Mouse (Mus musculus): ENCODE results near the gene Mamstr.

Gene Mamstr

DNA sequence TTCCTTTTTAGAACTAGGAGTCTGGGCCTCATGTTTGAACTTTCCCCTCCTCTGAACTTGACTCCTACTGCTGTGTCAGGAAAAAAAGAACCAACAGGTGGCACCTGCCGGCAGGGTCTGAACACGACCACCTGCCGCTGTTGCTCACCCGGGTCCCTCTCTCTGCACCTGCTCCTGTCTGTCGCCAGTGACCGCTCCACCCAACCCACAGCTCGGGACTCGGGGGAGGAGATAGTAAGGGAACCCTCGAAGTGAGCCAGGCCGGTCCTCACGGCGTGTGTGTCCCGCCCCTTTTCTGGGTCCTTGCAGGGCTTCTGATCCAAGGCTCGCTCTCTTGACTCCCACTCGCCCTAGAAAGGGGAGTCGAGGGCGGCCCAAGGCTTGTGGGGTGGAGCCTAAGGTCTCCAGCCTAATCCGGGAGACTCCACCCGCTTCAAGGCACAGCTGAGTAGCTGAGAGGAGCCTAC is at the start of gene Mamstr:
Gene Mamstr (plus strand): TSS at position 417 of the 467 bp plus-strand sequence.
- DNase-seq, result no peak

DNA sequence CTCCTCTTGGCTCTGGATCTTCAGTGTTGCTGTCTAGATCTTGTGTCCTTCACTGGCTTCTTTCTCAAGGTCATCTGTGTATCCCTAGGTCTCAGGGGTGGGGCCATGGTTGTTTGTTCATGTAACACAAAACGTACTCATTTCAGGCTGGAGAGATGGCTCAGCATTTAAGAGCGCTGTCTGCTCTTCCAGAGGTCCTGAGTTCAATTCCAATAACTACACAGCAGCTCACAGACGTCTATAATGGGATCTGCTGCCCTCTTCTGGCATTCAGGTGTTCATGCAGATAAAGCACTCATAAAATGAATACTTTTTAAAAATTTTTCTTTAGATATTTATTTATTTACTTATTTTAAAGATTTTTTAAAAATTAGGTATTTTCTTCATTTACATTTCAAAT is 48.9 kb upstream of the Mamstr start:
- peak; percentile 38 for DNase-seq

DNA sequence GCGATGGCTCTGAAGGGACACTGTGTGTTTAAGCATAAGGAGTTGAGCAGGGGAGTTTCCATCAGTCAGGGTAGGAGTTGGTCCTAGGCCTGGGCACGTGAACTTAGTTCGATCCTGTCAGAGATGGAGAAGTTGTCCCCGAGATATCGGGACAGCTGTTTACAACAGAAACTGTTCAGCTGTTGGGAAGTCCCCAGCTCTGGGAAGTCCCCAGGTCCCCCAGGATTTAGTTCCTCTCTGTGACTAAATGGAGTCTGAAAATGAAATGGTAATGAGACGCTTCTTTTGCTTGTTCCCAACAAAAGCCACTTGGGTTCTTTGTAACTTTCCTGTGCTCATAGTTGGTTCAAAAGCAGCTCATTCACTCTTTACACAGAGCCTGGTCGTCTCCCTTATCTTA is 47.9 kb upstream of the Mamstr start:
- DNase-seq, result no peak

DNA sequence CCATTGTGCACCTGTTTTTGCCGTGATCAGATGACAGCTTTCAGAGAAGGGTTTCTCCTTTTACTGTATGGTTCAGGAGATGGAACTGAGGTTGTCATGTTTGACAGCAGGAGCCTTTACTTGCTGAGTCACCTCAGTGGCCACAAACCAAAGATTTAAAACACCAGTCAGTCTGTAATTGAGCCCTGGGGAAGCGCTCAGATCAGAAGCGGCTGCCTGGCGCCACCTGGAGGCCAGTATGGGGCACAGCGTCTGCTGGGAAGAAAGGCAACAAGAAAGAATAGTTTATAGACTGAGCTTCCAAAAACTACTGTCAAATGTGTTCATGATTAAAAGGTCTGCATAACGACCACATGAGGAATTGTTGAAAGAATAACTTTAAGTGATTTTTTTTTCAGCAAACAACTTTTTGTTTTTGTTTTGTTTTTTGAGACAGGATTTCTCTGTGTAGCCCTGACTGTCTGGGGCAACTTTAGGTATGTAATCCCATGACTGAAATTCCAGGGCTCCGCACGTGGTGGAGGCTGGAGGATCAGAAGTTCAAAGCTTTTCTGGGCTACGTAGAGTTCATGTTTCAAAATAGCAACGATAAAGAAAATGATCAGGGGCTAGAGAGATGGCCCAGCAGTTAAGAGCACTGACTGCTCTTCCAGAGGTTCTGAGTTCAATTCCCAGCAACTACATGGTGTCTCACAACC is 46.5 kb upstream of the Mamstr start:
- DNase-seq, result peak; percentile 81

DNA sequence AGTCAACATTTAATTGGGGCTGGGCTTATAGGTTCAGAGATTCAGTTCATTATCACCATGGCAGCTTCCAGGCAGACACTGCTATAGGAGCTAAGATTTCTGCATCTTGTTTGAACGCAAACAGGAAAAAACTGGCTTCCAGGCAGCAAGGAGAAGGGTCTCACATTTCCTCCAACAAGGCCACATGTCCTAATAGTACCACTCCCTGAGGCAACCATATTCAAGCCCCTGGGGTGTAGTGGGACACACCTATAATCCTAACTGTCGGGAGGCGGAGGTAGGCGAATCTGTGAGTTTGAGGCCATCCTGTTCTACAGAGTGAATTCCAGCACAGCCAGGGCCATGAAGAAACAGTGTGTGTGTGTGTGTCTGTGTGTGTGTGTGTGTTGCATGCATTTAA is 44.6 kb upstream of the Mamstr start:
- DNase-seq, result no peak

DNA sequence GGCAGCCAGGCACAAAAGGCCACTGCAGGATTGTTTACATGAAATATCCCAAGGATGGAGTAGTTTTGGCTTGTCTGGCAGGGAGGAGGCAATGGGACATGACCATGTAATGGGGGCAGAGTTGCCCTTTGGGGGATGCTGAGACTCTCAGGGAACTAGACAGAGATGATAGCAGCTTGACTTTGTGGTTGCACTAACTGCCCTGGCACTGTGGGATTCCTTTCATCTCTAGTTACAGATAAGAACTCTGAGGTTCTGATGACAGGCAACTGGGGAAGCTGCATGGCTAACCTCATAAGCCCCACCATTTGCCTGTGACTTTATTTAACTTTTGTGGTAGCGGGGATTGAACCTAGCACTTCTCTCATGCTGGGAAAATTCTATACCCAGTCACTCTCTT is 43.7 kb upstream of the Mamstr start:
- no peak for DNase-seq

DNA sequence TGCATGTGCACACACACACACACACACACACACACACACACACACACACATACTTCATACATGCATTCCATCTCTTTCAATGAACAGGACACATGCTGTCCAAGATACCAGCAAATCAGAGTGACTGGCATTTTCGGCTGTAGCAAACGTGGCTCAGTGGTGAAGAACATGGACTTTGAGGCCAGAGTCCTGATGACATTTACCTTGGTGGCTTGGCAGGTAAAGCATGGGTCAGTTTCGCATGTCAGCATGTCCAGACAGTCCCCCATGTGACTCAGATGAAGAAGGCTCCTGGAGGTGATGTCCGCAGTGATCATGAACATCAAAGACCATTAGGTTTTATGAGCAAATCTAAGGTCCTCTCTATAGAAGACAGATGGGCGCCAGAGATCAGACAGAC is 42.8 kb upstream of the Mamstr start:
- DNase-seq, result no peak

DNA sequence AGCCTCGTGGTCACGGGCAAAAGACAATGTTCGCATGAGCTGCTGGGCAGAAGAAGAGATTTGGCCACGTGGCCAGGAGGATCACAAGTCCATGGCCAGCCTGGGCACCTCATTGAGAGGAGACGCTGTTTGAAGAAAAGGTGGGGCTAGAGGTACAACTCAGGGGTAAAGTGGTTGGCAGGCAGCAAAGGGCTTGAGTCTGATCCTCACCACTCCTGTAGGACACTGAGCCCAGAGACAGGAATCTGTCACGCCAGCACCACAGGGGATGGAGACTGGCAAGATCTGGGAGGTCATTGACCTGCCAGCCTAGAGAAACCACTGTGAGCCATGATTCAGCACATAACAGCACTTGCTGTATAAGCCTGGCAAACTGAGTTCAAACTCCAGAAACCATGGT is 42.2 kb upstream of the Mamstr start:
- DNase-seq, result peak; percentile 85

DNA sequence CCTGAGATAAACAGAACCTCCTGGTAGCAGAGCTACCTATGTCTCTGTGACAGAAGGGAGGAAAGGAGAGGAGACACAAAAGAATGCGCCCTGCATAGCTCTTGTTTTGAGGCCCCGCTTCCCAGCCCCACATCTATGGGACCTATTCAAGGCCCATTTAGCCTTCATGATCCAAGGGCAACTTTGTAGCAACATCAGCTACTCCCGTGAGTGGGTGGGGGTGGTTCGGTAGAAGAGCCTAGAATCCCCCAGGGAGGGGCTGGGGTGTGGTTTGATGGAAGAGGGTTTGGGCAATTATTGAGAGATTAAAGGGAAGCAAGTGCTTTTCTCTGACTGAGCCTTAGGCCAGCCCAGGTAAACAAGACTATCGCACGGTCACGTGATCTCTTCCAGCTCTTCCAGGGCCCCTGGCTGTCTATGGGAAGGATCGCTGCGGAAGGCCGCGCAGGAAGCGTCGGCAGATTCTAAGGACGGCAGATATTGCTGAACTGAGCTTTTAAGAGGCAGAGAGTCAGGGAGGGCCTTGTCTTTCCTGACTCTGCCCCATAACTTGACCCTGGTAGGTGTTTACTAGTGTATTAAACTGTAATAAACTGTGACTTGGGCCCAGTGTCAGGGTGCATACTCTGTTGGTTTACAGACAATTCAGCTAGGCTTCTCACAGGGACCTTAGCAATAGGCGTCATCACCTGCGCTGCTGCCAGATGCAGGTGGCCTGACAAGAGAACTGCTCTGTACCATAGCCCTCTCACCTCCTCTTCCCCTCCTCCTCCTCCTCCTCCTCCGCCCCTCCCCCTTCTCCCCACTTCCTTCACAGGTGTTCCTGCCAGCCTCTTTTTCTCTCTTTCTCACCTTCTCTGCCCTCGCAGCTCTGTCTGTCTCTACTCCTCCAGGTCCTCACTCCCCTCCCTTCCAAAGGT is 40.6 kb upstream of the Mamstr start:
- DNase-seq, result no peak

DNA sequence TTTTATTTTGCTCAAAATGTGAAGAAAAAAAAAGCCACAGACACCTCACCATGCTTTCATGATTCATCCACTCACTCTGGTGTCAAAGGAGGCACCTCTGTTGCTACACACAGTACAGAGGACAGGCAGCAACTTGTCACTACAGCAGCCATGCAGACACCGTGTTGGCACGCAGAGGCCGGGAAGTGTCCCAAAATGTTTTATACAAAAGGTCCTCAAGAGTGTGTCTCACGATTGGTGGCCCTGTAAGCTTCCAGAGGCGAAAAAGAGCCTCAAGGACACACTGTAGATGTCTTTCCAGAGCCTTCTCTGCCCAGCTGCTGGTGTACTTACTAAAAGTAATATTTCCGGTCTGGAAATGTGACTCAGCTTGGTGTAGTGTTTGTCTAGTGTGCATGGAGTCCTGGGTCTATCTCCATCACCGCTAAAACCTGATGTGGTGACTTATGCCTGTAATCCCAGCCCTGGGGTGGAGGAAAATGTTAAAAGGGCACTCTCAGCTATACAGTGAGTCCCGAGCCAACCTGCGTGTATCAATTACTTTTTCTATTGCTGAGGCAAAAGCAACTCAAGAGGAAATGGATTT is 34.0 kb upstream of the Mamstr start:
- DNase-seq, result no peak

DNA sequence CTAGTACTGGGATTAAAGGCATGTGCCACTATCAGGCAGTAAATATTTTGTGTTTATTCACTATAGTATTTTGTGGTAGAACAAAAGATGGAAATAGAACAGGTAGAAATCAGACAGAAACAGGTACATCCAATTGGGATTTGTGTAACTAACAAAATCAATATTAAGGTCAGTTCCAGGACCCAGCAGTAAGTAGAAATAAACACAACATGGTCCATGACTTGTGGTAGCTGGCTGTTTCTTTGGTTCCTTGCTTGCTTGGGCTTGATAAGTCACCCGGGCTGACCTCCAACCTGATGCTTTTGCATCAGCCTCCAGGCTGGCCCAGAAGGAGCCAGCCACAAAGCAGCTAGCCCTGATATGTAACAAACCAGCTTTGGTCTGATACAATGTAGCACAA is 30.3 kb upstream of the Mamstr start:
- no peak for DNase-seq

DNA sequence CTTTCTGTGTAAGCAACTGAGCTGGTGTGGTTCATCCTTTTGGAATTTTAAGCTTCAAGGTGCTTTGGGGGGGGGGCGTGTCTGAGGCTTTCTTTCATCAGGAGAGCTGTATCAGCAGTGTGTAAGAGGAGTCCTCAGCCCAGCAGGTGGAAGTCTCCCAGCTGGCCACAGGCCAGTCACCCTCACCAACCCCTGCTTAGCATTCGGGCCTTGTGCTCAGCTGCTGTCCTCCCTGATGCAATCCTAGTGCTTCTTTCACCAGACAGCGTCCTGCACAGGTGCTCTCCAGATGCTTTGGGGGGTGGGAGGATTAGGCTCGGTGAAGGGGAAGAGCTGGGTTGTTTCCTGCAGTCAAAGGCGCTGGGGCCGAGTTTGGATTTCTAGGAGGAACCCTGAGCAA is 23.5 kb upstream of the Mamstr start:
- DNase-seq, result no peak

DNA sequence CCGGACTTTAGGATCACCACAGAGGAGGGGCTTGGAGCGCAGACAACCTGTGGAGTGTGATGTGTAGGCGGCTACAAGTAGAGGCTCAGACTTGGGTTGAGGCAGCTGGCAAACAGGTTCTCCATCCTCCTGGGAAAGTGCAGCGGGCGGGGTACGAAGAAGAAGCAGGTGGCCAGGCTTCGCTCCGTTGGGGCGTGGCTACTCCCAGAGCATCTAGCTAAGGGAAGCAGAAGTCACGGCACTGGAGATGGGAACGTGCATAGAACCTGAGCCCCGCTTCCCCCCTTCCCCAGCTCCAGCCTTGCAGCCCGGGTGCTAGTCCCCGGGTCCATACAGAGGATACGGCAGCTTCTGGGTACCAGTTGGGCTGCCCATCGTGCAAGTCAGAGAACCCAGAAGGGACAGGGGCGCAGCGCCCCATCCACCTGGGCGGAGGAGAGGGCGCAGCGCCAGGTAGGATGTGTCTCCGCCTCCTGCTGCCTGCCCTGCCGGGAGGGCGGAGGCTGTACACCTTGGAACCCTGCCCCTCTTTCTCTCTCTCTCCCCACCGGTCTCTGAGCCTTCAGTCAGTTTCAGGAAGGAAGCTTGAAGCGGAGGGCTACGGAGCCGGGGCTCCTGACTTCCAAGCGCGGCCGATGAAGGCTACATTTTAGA is 22.6 kb upstream of the Mamstr start, which contains the start of gene Fut1:
Gene Fut1 (plus strand): TSS at position 248 of the 654 bp plus-strand sequence.
- DNase-seq, result no peak

DNA sequence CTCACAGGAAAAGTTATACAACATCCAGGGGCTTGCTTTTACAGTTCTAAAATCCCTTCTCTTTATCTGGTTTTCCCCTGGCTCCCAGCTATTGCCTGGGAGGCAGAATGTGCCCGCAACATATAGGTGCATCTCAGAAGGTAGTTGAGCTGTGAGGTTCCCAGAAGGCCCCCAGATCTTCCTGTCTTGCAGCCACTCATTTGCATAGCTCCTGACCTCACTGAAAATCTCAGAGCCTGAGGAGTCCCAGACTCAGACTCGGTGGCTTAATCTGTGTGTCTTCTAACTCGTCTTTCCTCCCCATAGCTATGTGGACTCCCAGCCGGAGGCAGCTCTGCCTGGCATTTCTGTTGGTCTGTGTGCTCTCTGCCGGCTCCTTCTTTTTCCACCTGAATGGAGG is 21.5 kb upstream of the Mamstr start:
- no peak for DNase-seq

DNA sequence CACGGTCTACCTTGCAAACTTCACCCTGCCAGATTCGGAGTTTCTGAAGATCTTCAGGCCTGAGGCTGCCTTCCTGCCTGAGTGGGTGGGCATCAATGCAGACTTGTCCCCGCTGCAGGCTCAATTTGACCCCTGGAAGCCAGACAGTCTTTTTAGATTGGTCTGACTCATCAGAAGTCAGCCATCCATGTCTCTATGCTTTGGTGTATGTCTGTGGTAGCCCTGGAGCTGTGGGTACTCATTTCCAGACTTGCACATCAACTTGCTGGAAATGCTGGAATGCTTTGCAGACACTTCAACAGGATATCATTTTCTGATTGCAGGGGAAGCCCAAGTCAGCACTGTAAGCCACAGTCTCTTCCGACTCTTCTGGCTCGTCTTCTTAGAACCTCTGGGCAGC is 20.2 kb upstream of the Mamstr start:
- DNase-seq, result no peak

DNA sequence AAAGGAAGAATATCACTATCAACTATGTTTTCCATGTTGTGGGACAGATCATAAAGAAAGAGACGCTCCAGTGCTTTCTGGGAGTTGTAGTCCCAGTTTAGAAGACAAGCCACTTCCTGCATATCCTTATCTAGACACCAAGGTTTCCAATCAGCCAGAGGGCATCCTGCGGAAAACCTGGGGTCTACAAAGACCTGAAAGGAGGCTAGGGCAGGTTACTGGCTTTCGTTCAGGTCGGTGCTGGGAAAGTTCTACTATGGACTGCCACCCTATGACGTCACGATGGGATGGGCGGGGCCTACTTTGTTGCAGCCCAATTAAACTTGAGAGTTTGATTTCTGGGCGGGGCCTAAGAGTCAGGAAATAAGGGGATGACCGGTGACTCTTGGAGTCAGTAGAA is 18.3 kb upstream of the Mamstr start, which contains the start of gene Izumo1:
Gene Izumo1 (plus strand): TSS at position 369 of the 400 bp plus-strand sequence.
- no peak for DNase-seq

DNA sequence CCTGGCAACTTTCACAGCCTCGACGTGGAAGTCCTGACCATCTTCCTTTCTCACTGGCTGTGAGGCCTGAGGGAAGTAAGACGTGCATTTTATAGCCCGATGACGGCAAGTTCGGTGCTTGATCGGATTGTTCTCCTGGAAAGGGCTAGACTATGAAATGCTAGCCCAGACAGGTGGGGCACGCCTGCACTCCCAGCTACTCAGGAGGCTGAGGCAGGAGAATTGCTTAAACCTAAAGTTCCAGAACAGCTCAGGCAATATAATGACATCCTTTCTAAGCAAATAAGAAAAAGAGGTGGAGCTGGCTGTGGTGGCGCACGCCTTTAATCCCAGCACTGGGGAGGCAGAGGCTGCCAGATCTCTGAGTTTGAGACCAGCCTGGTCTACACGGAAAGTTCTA is 16.3 kb upstream of the Mamstr start:
- DNase-seq, result no peak

DNA sequence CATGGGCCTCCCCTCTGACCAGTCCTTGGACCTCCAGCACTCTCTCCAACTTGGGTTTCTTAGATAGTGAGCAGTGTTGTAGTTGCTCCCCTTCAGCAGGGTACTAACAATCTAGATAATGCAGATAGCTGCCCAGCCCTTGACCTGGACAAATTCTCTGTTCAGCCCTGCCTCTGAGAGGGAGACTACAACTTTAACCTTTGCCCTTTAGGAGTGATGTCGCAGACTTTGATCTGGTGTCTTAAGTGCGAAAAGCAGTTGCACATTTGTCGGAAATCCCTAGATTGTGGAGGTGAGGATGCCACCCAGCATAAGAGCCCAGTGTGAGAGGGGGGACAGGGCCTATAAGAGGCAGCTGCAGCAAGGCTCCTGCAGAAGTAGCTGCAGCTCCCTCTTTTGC is 15.1 kb upstream of the Mamstr start:
- no peak for DNase-seq

DNA sequence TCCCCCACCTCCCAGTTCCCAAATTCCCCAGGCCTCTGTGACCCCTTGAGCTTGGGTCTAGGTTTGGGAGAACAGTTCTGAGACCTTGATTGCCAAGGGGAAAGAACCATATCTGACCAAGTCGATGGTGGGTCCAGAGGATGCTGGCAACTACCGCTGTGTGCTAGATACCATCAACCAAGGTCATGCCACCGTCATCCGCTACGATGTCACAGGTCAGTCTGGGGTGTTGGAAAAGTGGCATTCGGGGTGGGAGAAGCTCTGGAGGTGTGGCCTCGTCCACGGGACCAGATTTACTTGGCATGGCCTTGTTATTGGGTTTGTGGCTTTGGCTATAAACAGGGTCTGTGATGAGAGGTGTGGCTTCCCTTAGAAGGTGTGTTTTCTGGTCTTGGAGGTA is 14.3 kb upstream of the Mamstr start:
- no peak for DNase-seq

DNA sequence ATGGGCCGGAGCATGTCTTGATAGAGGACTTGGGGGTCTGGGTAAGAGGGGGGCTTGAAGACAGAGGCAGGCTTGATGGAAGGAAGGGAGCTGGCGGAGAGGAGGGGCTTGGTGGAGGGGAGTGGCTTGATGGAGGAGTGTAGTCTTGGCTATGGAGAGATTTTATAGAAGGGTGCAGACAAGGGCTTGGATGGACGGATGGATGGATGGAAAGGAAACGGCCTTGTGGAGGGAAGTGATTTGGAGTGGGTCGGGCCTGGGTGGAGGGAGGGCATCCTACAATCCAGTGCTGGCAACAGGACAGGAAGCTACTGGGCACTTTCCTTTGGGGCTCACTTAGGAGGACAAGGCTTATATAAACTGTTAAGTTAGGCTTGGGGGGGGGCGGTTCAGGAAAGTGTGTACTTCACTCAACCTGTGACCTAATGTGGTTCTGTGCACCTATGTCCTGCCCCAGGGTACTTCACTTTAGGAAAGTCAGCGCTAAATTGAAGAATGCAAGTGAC is 13.2 kb upstream of the Mamstr start:
- no peak for DNase-seq

DNA sequence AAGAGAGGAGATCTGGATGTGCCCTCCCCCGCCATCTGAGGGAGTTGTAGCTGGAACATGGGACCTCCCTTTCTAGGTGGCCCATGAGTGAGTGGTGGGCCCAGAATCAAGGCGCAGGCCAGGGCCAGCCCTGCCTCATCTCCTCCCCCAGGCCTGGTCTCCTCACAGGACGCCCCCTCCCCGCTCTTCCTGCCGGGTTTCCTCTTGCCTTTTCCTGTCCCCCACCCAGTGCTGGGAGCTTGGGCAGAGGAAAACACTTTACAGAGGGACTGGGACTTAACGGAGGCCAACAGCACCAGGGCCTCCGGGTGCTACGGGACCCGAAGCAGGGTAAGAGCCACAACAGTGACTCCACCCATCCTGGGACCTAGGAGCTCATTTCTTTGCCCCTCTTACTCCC is 12.5 kb upstream of the Mamstr start, which contains the start of gene Rasip1:
Gene Rasip1 (plus strand): TSS at position 228 of the 400 bp plus-strand sequence.
- peak; percentile 68 for DNase-seq

DNA sequence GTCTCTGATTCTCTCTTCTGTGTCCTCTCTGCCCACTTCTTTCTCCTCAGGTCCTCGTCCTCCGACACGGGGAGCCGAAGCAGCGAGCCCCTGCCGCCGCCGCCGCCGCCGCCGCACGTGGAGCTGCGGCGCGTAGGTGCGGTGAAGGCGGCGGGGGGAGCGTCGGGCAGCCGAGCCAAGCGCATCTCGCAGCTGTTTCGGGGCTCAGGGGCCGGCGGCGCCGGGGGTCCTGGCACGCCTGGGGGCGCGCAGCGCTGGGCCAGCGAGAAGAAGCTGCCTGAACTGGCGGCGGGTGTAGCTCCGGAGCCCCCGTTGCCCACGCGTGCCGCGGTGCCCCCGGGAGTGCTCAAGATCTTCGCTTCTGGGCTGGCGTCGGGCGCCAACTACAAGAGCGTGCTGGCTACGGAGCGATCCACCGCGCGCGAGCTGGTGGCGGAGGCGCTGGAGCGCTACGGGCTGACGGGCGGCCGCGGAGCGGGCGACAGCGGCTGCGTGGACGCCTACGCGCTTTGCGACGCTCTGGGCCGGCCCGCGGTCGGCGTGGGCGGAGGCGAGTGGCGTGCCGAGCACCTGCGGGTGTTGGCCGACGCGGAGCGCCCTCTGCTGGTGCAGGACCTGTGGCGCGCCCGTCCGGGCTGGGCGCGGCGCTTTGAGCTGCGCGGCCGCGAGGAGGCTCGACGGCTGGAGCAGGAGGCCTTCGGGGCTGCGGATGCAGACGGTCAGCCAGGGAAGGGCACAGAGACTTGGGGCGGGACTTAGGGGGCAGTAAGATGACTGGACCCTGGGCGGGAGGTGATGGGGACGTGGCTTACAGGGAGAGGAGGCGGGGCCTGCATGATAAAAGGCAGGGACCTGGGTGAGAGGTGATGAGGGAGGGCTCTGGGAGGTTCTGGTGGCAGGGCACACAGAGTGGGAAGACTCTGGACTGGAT is 11.1 kb upstream of the Mamstr start:
- peak; percentile 86 for DNase-seq
